Mouse (Mus musculus) small intestine, adult 2 months (tissue): ENCODE measurements at regions not wholly inside any gene's neighbourhood (a gene's known extent, or its start where the extent isn't known, plus 50 kb on each side); places are given as distances from the start of the nearest gene placed in this dataset.

Source experiments
- H3K27ac ChIP-seq: fragments of 200-500 bp; 2 replicates; pipeline ENCODE4 v1.5.1; 2012; ENCODE audit warnings: low read depth, low read length, control low read depth, inconsistent platforms; ENCODE audit not compliant: insufficient read depth
- H3K27me3 ChIP-seq: fragments of 200-500 bp; 2 replicates; pipeline ENCODE4 v1.6.1; 2012; ENCODE audit warnings: mild to moderate bottlenecking, moderate library complexity, low read length, inconsistent platforms; ENCODE audit not compliant: control insufficient read depth, insufficient read depth
- H3K36me3 ChIP-seq: fragments of 200-500 bp; 2 replicates; pipeline ENCODE4 v1.6.1; 2012; ENCODE audit warnings: mild to moderate bottlenecking, low read length, control low read depth, inconsistent platforms; ENCODE audit not compliant: control insufficient read depth, insufficient read depth
- H3K4me1 ChIP-seq: fragments of 200-500 bp; 2 replicates; pipeline ENCODE4 v1.6.1; 2012; ENCODE audit warnings: low read length, inconsistent platforms, mixed read lengths; ENCODE audit not compliant: control insufficient read depth, insufficient read depth, insufficient read length
- H3K4me3 ChIP-seq: fragments of 200-500 bp; 2 replicates; pipeline ENCODE4 v1.5.1; 2012; ENCODE audit warnings: low read depth, mild to moderate bottlenecking, control low read depth, inconsistent platforms, low read length, moderate library complexity
- CTCF ChIP-seq: fragments of 200-500 bp; IDR thresholded peaks from 2 replicates; pipeline ENCODE4 v1.5.1; 2012; ENCODE audit warnings: low read depth, mild to moderate bottlenecking, control low read depth, inconsistent platforms, low read length, moderate library complexity, mixed read lengths; ENCODE audit not compliant: insufficient replicate concordance, insufficient read length; ENCODE audit errors: extremely low read depth
- POLR2A ChIP-seq: fragments of 200-500 bp; IDR thresholded peaks from 2 replicates; pipeline ENCODE4 v1.6.1; 2012; ENCODE audit warnings: low read depth, mild to moderate bottlenecking, control low read depth, inconsistent platforms, low read length, moderate library complexity
- WGBS: fragments of 180-500 bp; shearing (Covaris S2); methylation state at CpG from one replicate; pipeline ENCODE4 v1.1.7; 2018; 5-methylcytosine and 5-hydroxymethylcytosine counted together

GRCm38 (mm10) chr12:26046991-26047390 is 368.1 kb downstream of the Rnf144a start:
- Histone ChIP-seq H3K36me3 (no peaks in the 10 kb centered on the region), H3K27me3 (no peaks in the 10 kb centered on the region), H3K27ac (no peak overlapping the region), H3K4me3 (no peak overlapping the region), H3K4me1 (no peaks in the 10 kb centered on the region)
- WGBS: 84% methylated on average over 6 of the region's 6 CpGs
- TF ChIP-seq POLR2A: no peak
- no peak for TF ChIP-seq CTCF

GRCm38 (mm10) chr12:26045321-26045720 is 369.7 kb downstream of the Rnf144a start:
- no peaks in the 10 kb centered on the region for H3K27me3 ChIP-seq
- no peaks in the 10 kb centered on the region for H3K36me3 ChIP-seq
- WGBS: 79% methylated on average over 1 of the region's 1 CpGs
- no peak overlapping the region for H3K27ac ChIP-seq
- no peak overlapping the region for H3K4me3 ChIP-seq
- TF ChIP-seq POLR2A (no peak), CTCF (no peak)
- H3K4me1 ChIP-seq: no peaks in the 10 kb centered on the region

GRCm38 (mm10) chr12:26012951-26013350 is 402.1 kb downstream of the Rnf144a start:
- no peaks in the 10 kb centered on the region for H3K36me3 ChIP-seq
- 77% methylated on average over 5 of the region's 5 CpGs for WGBS
- no peak overlapping the region for H3K4me3 ChIP-seq

GRCm38 (mm10) chr12:25994063-25994462 is 421.0 kb downstream of the Rnf144a start:
- 71% methylated on average over 4 of the region's 4 CpGs for WGBS
- no peaks in the 10 kb centered on the region for H3K27me3 ChIP-seq
- no peaks in the 10 kb centered on the region for H3K4me1 ChIP-seq
- no peak overlapping the region for H3K27ac ChIP-seq
- no peak overlapping the region for H3K4me3 ChIP-seq
- no peak for TF ChIP-seq CTCF
- no peak for TF ChIP-seq POLR2A
- no peaks in the 10 kb centered on the region for H3K36me3 ChIP-seq

More at GRCm38 (mm10) chr12:26012951-26013350, 402.1 kb downstream of the Rnf144a start:
- H3K27me3 ChIP-seq: no peaks in the 10 kb centered on the region
- TF ChIP-seq POLR2A (no peak), CTCF (no peak)
- no peaks in the 10 kb centered on the region for H3K4me1 ChIP-seq
- H3K27ac ChIP-seq: no peak overlapping the region

GRCm38 (mm10) chr12:25991801-25992525 is 423.1 kb downstream of the Rnf144a start:
- no peak for TF ChIP-seq CTCF
- no peak for TF ChIP-seq POLR2A
- no peak overlapping the region for H3K4me3 ChIP-seq
- 70% methylated on average over 6 of the region's 6 CpGs for WGBS

GRCm38 (mm10) chr12:25982545-25982944 is 432.5 kb downstream of the Rnf144a start:
- Histone ChIP-seq H3K27ac (no peak overlapping the region), H3K27me3 (no peaks in the 10 kb centered on the region), H3K36me3 (no peaks in the 10 kb centered on the region), H3K4me3 (no peak overlapping the region), H3K4me1 (no peaks in the 10 kb centered on the region)
- WGBS: 90% methylated on average over 4 of the region's 4 CpGs
- TF ChIP-seq CTCF (no peak), POLR2A (no peak)

More at GRCm38 (mm10) chr12:25991801-25992525, 423.1 kb downstream of the Rnf144a start:
- Histone ChIP-seq H3K27ac (no peak overlapping the region), H3K27me3 (no peaks in the 10 kb centered on the region), H3K36me3 (no peaks in the 10 kb centered on the region), H3K4me1 (no peaks in the 10 kb centered on the region)

- no peaks in the 10 kb centered on the region for H3K27me3 ChIP-seq
- H3K4me3 ChIP-seq: no peak overlapping the region
- TF ChIP-seq CTCF (no peak), POLR2A (no peak)
- H3K4me1 ChIP-seq: no peaks in the 10 kb centered on the region
- 86% methylated on average over 5 of the region's 5 CpGs for WGBS
- H3K27ac ChIP-seq: no peak overlapping the region
- no peaks in the 10 kb centered on the region for H3K36me3 ChIP-seq
These were observed 436.7 kb downstream of the Rnf144a start for GRCm38 (mm10) chr12:25978335-25978734.
